ENCODE assay signal across 9 mouse cellular contexts in the genomic region with DNA sequence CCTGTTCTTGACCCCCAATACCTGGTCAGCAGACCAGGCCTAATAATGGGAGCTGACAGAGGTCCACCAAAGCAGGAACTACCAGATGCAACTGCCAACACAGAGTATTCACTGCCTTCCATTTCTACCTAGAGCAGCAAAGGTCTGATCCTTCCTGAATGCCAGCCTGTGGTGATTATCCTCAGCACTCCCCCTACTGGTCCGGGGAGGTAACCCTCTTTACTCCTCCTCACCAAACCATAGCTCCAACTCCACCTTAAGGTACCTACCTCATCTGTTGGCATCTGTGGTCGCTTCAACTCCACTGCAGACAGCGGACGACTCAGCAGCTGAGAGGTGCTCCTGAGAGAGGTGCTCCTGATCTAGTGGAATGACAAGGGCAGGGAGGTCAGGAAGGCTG. TPM values are rescaled to one million over a fixed set of nuclear protein-coding genes. Genes with fewer than 3 reads are reported as not detected.
DNase-seq lines count a peak whose midpoint lies in the region; ATAC-seq and TF ChIP-seq lines count a peak whose summit lies in the region.
"Had no signal": no experiment of that assay in that cellular context is flagged by ENCODE, and none has a peak within 500 bp of the region (broad histone marks: within the 10 kb centered on the region; RNA-seq: fewer than 3 reads in every experiment).

No protein-coding gene starts in this region.

- no peak for TF ChIP-seq POLR2A in limb, embryonic 14.5 days (IDR thresholded peaks at IDR 0.05; ENCODE audit: borderline replicate concordance, extremely low read depth, insufficient read depth, insufficient read length)

- no peak overlapping the region for H3K27ac ChIP-seq in midbrain, embryonic 10.5 days (replicated peaks)
- H3K27ac ChIP-seq in midbrain, embryonic 16.5 days (ENCODE audit: low read length) = no peak overlapping the region
- H3K27ac ChIP-seq in heart, embryonic 16.5 days (ENCODE audit: low read length) = no peak overlapping the region
- no peak overlapping the region for H3K27ac ChIP-seq in limb, embryonic 14.5 days (replicated peaks; ENCODE audit: low read depth, low read length)

- no peak overlapping the region for H3K9ac ChIP-seq in midbrain, embryonic 16.5 days (ENCODE audit: low read depth, low read length)
- no peak overlapping the region for H3K9ac ChIP-seq in heart, embryonic 16.5 days (ENCODE audit: low read length)
- no peak overlapping the region for H3K9ac ChIP-seq in limb, embryonic 14.5 days (ENCODE audit: low read depth, low read length, severe bottlenecking)

- H3K36me3 ChIP-seq in midbrain, embryonic 10.5 days = peaks cover 88% of the 10 kb centered on the region
- peaks cover 33% of the 10 kb centered on the region for H3K36me3 ChIP-seq in midbrain, embryonic 16.5 days (ENCODE audit: control insufficient read depth, insufficient read depth, low read length)
- peaks cover 56% of the 10 kb centered on the region for H3K36me3 ChIP-seq in heart, embryonic 16.5 days (ENCODE audit: control insufficient read depth, insufficient read depth)
- peaks cover 76% of the 10 kb centered on the region for H3K36me3 ChIP-seq in limb, embryonic 14.5 days (ENCODE audit: control insufficient read depth, insufficient read depth, low read length)

- 56% methylated on average over 4 of the region's 4 CpGs for WGBS in midbrain, embryonic 10.5 days
- 56% methylated on average over 4 of the region's 4 CpGs for WGBS in midbrain, embryonic 16.5 days
- 38% methylated on average over 4 of the region's 4 CpGs for WGBS in heart, embryonic 16.5 days
- WGBS in limb, embryonic 14.5 days = 58% methylated on average over 4 of the region's 4 CpGs

- DNase-seq in midbrain, embryonic 10.5 days (ENCODE audit: low spot score) = peak; percentile 43
- DNase-seq in ZHBTc4 (ENCODE audit: low read depth, low spot score) = peak; percentile 88
- DNase-seq in cerebellum, postnatal 36 days = peak; percentile 69
- peak; percentile 63 for DNase-seq in limb, embryonic 14.5 days (ENCODE audit: low spot score)
- DNase-seq in natural killer cell, adult 2 months (ENCODE audit: low spot score in 2 of 2) = peak; percentile 26 to 61
- peak; percentile 11 to 75 for DNase-seq in thymus, postnatal 10 days (ENCODE audit: low spot score in 2 of 2)

- H3K4me1 ChIP-seq in midbrain, embryonic 10.5 days = peaks cover 16% of the 10 kb centered on the region
- peaks cover 10% of the 10 kb centered on the region for H3K4me1 ChIP-seq in midbrain, embryonic 16.5 days (ENCODE audit: control insufficient read depth, insufficient read depth, low read length)
- peaks cover 15% of the 10 kb centered on the region for H3K4me1 ChIP-seq in heart, embryonic 16.5 days (ENCODE audit: control insufficient read depth, insufficient read depth, low read length)
- H3K4me1 ChIP-seq in limb, embryonic 14.5 days (ENCODE audit: control insufficient read depth, insufficient read depth, low read length) = peaks cover 8% of the 10 kb centered on the region

- H3K4me2 ChIP-seq in midbrain, embryonic 16.5 days (ENCODE audit: low read length) = no peak overlapping the region
- H3K4me2 ChIP-seq in heart, embryonic 16.5 days (ENCODE audit: low read depth, low read length) = no peak overlapping the region
- H3K4me2 ChIP-seq in limb, embryonic 14.5 days (replicated peaks; ENCODE audit: low read depth, low read length, severe bottlenecking) = no peak overlapping the region

- no peaks in the 10 kb centered on the region for H3K27me3 ChIP-seq in midbrain, embryonic 10.5 days (ENCODE audit: low read depth, poor library complexity, severe bottlenecking)
- H3K27me3 ChIP-seq in midbrain, embryonic 16.5 days (ENCODE audit: control insufficient read depth, insufficient read depth, low read depth, low read length) = no peaks in the 10 kb centered on the region
- H3K27me3 ChIP-seq in heart, embryonic 16.5 days (ENCODE audit: control insufficient read depth, insufficient read depth, low read length) = no peaks in the 10 kb centered on the region
- H3K27me3 ChIP-seq in limb, embryonic 14.5 days (ENCODE audit: control insufficient read depth, insufficient read depth, low read length) = no peaks in the 10 kb centered on the region

- no peak for ATAC-seq in midbrain, embryonic 16.5 days
- peak; percentile 20; the same call in 1 of the 2 replicates for ATAC-seq in heart, embryonic 16.5 days (replicated peaks; ENCODE audit: extremely low read depth, insufficient read depth, low FRiP score)
- ATAC-seq in limb, embryonic 14.5 days (ENCODE audit: low FRiP score, low read depth) = no peak

- H3K4me3 ChIP-seq in midbrain, embryonic 10.5 days = no peak overlapping the region
- no peak overlapping the region for H3K4me3 ChIP-seq in midbrain, embryonic 16.5 days (ENCODE audit: low read depth, low read length)
- no peak overlapping the region for H3K4me3 ChIP-seq in heart, embryonic 16.5 days (ENCODE audit: low read length)
- H3K4me3 ChIP-seq in limb, embryonic 14.5 days (replicated peaks; ENCODE audit: low read length) = no peak overlapping the region
- H3K4me3 ChIP-seq: myocyte had no signal

- no peaks in the 10 kb centered on the region for H3K9me3 ChIP-seq in midbrain, embryonic 10.5 days (replicated peaks)
- no peaks in the 10 kb centered on the region for H3K9me3 ChIP-seq in midbrain, embryonic 16.5 days (replicated peaks; ENCODE audit: control insufficient read depth, low read length, poor library complexity, severe bottlenecking)
- no peaks in the 10 kb centered on the region for H3K9me3 ChIP-seq in heart, embryonic 16.5 days (replicated peaks; ENCODE audit: control insufficient read depth, low read length)
- H3K9me3 ChIP-seq in limb, embryonic 14.5 days (ENCODE audit: control insufficient read depth, low read length) = no peaks in the 10 kb centered on the region

RNA-seq across cellular contexts. Expression of a gene that starts 6.7 kb away (rescaled TPM):
- 62.3 and 73.7 TPM in 2 replicates for polyA plus RNA-seq in midbrain, embryonic 10.5 days (2016; fragmentation: Nextera tagmentation; extraction: Ambion mirVana)
- 46.9 and 49.8 TPM in 2 replicates for polyA plus RNA-seq in midbrain, embryonic 16.5 days (2015; fragmentation: Nextera tagmentation; extraction: Ambion mirVana)
- polyA plus RNA-seq in heart, embryonic 16.5 days (2015; fragmentation: Nextera tagmentation; extraction: Ambion mirVana) = 62.2 and 66.0 TPM in 2 replicates
- 635 and 699 TPM in 2 replicates for polyA plus RNA-seq in limb, embryonic 14.5 days (2012; rRNA removed)
- polyA plus RNA-seq in limb, embryonic 14.5 days (2014; fragmentation: Nextera tagmentation; extraction: Ambion mirVana) = 73.6 and 78.4 TPM in 2 replicates

RNA-seq across cellular contexts. Expression of a gene that starts 40.2 kb away (rescaled TPM):
- polyA plus RNA-seq in midbrain, embryonic 10.5 days (2016; fragmentation: Nextera tagmentation; extraction: Ambion mirVana) = 14.9 and 21.8 TPM in 2 replicates
- polyA plus RNA-seq in midbrain, embryonic 16.5 days (2015; fragmentation: Nextera tagmentation; extraction: Ambion mirVana) = 16.0 TPM in 2 replicates
- 27.7 and 31.3 TPM in 2 replicates for polyA plus RNA-seq in heart, embryonic 16.5 days (2015; fragmentation: Nextera tagmentation; extraction: Ambion mirVana)
- polyA plus RNA-seq in limb, embryonic 14.5 days (2012; rRNA removed) = 110 and 155 TPM in 2 replicates
- 50.7 and 51.0 TPM in 2 replicates for polyA plus RNA-seq in limb, embryonic 14.5 days (2014; fragmentation: Nextera tagmentation; extraction: Ambion mirVana)

RNA-seq across cellular contexts. Expression of a gene that starts 40.6 kb away (rescaled TPM):
- not detected in 2 replicates for polyA plus RNA-seq in midbrain, embryonic 10.5 days (2016; fragmentation: Nextera tagmentation; extraction: Ambion mirVana)
- polyA plus RNA-seq in midbrain, embryonic 16.5 days (2015; fragmentation: Nextera tagmentation; extraction: Ambion mirVana) = not detected in 2 replicates
- not detected in 2 replicates for polyA plus RNA-seq in heart, embryonic 16.5 days (2015; fragmentation: Nextera tagmentation; extraction: Ambion mirVana)
- polyA plus RNA-seq in limb, embryonic 14.5 days (2012; rRNA removed) = not detected in 2 replicates
- polyA plus RNA-seq in limb, embryonic 14.5 days (2014; fragmentation: Nextera tagmentation; extraction: Ambion mirVana) = not detected in 2 replicates
- polyA plus RNA-seq: myocyte had no signal

RNA-seq across cellular contexts. Expression of a gene that starts 56.5 kb away (rescaled TPM):
- 26.0 and 31.1 TPM in 2 replicates for polyA plus RNA-seq in midbrain, embryonic 10.5 days (2016; fragmentation: Nextera tagmentation; extraction: Ambion mirVana)
- 38.3 and 38.7 TPM in 2 replicates for polyA plus RNA-seq in midbrain, embryonic 16.5 days (2015; fragmentation: Nextera tagmentation; extraction: Ambion mirVana)
- polyA plus RNA-seq in heart, embryonic 16.5 days (2015; fragmentation: Nextera tagmentation; extraction: Ambion mirVana) = 84.4 and 85.7 TPM in 2 replicates
- polyA plus RNA-seq in limb, embryonic 14.5 days (2012; rRNA removed) = 54.7 and 57.5 TPM in 2 replicates
- 56.6 and 62.9 TPM in 2 replicates for polyA plus RNA-seq in limb, embryonic 14.5 days (2014; fragmentation: Nextera tagmentation; extraction: Ambion mirVana)
